Mouse (Mus musculus) limb, embryonic 15.5 days (tissue): Measurements from ENCODE around the gene Caskin1. TPM values are rescaled to one million over a fixed set of nuclear protein-coding genes. Genes with fewer than 3 reads are reported as not detected.

Experiments
- ATAC-seq: fragments of 200-750 bp; cut with Nextera tagmentation; 2 replicates; pipeline ENCODE4 v1.8.0; 2017; ENCODE audit warnings: low read depth, moderate TSS enrichment; ENCODE audit not compliant: insufficient number of reproducible peaks, low FRiP score, low TSS enrichment
- H3K27ac ChIP-seq: fragments of 300-500 bp; sonication (generic); 2 replicates; pipeline ENCODE4 v1.5.1; 2015; ENCODE audit warnings: moderate library complexity, mild to moderate bottlenecking, inconsistent platforms
- H3K27me3 ChIP-seq: fragments of 300-500 bp; sonication (generic); 2 replicates; pipeline ENCODE4 v1.6.1; 2015; ENCODE audit warnings: inconsistent platforms
- H3K36me3 ChIP-seq: fragments of 300-500 bp; sonication (generic); 2 replicates; pipeline ENCODE4 v1.6.1; 2015; ENCODE audit warnings: inconsistent platforms
- H3K4me1 ChIP-seq: fragments of 300-500 bp; sonication (generic); 2 replicates; pipeline ENCODE4 v1.6.1; 2015; ENCODE audit warnings: inconsistent platforms
- H3K4me2 ChIP-seq: fragments of 300-500 bp; sonication (generic); 2 replicates; pipeline ENCODE4 v1.6.1; 2015; ENCODE audit warnings: mild to moderate bottlenecking, inconsistent platforms
- H3K4me3 ChIP-seq: fragments of 300-500 bp; sonication (generic); 2 replicates; pipeline ENCODE4 v1.5.1; 2015; ENCODE audit warnings: mild to moderate bottlenecking, inconsistent platforms
- H3K9ac ChIP-seq: fragments of 300-500 bp; sonication (generic); 2 replicates; pipeline ENCODE4 v1.6.1; 2015; ENCODE audit warnings: inconsistent platforms
- H3K9me3 ChIP-seq: fragments of 300-500 bp; sonication (generic); 2 replicates; pipeline ENCODE4 v1.6.1; 2016; ENCODE audit warnings: inconsistent platforms
- WGBS: fragments of 180-500 bp; shearing (Covaris S2); methylation state at CpG from one replicate; pipeline ENCODE4 v1.1.7; 2015; 5-methylcytosine and 5-hydroxymethylcytosine counted together
- polyA plus RNA-seq: library from polyadenylated mRNA; unstranded; fragments of >200 nt; fragmentation: Nextera tagmentation; extraction: Ambion mirVana; gene quantifications from 2 replicates; pipeline ENCODE4 v1.2.1, GENCODE M21; 2015

The Caskin1 gene
- polyA plus RNA-seq, 1 experiment from 2014 or later, result 3.0 TPM

DNA sequence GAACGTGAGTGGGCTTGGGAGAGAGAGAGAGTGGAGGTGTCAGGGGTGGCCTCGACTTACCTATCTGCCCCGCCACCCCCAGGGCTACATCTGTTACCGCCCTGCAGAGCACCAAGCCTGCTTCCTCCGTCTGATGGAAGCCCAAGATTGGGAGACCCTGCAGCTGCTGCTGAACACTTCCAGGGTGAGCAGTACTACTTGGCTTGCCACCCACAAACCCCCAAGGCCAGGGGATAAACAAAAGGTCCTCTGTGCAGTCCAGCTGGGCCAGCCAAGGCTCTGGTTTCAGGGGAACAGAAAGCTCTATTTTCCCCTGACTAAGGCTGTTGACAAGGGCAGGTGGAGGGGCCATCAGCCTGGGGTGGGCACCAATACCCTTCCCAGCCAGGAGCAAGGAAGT is 13.8 kb upstream of the Caskin1 start:
- H3K4me1 ChIP-seq, result peaks cover 48% of the 10 kb centered on the region
- H3K4me2 ChIP-seq, result no peak overlapping the region
- H3K36me3 ChIP-seq, result peaks cover 42% of the 10 kb centered on the region
- H3K27ac ChIP-seq, result peak overlapping the region; percentile 30; the same call in 1 of the 2 replicates
- no peak for ATAC-seq
- H3K27me3 ChIP-seq, result no peaks in the 10 kb centered on the region
- H3K4me3 ChIP-seq, result no peak overlapping the region
- 80% methylated on average over 5 of the region's 5 CpGs for WGBS
- no peaks in the 10 kb centered on the region for H3K9me3 ChIP-seq
- no peak overlapping the region for H3K9ac ChIP-seq

DNA sequence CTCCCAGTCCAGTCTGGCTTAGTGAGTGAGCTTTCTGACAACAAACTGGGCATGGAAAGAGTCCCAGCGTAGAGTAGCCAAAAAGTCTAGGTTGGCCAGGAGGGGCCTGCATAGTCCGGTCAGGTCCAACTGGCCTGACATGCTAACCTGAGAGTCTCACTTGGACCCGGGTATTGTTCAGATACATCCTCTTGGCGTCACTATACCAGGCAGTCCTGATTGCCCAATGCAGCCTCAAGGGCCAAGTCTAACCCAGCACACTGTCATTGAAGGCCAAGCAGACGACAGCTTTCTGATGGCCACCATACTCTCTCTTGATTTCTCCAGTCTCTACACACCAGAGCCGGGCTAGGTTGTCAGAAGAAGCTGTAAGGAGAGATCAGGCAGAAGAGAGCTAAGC is 12.8 kb upstream of the Caskin1 start:
- no peaks in the 10 kb centered on the region for H3K27me3 ChIP-seq
- no peak overlapping the region for H3K4me3 ChIP-seq
- no peak for ATAC-seq
- WGBS, result 89% methylated on average over 6 of the region's 6 CpGs
- no peak overlapping the region for H3K27ac ChIP-seq
- no peak overlapping the region for H3K9ac ChIP-seq
- H3K4me1 ChIP-seq, result peaks cover 50% of the 10 kb centered on the region
- no peaks in the 10 kb centered on the region for H3K9me3 ChIP-seq
- H3K36me3 ChIP-seq, result peaks cover 42% of the 10 kb centered on the region
- no peak overlapping the region for H3K4me2 ChIP-seq

DNA sequence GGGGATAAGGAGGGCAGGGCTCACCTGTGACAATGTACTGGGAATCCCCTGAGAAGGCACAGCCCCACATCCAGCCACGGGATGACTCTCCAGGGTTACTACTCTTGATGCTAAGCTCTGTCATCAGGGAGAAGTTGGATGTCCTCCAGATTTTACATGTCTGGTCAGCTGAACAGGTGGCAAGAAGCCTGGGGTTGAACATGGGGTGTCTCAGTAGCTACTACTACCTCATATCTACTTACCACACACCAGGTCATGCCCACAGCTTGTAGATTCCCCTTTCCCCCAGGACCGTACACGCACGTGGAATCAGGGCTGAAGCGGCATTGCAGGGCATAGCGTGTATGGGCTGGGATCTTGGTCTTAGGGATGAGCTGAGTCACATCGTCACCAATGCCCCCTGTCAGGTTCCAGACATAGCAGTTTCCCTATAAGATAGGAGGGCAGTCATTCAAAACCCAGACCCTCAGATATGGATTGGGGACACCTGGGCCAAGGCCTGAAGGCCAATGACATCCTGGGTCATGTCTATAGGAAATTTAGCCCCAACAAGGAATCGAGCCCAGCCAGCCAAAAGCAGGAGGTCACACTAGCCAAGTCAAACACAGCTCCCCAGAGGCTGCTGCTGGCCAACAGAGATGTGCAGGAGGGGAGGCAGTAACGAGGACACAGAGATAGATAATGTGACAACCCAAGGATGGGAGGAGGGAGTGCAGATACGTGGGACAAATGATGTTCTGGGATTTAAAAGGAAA is 12.2 kb upstream of the Caskin1 start:
- Histone ChIP-seq H3K9me3 (no peaks in the 10 kb centered on the region), H3K4me2 (no peak overlapping the region), H3K36me3 (peaks cover 42% of the 10 kb centered on the region), H3K4me3 (no peak overlapping the region), H3K27ac (no peak overlapping the region), H3K9ac (no peak overlapping the region), H3K4me1 (peaks cover 44% of the 10 kb centered on the region), H3K27me3 (no peaks in the 10 kb centered on the region)
- ATAC-seq, result no peak
- WGBS, result 91% methylated on average over 10 of the region's 10 CpGs

DNA sequence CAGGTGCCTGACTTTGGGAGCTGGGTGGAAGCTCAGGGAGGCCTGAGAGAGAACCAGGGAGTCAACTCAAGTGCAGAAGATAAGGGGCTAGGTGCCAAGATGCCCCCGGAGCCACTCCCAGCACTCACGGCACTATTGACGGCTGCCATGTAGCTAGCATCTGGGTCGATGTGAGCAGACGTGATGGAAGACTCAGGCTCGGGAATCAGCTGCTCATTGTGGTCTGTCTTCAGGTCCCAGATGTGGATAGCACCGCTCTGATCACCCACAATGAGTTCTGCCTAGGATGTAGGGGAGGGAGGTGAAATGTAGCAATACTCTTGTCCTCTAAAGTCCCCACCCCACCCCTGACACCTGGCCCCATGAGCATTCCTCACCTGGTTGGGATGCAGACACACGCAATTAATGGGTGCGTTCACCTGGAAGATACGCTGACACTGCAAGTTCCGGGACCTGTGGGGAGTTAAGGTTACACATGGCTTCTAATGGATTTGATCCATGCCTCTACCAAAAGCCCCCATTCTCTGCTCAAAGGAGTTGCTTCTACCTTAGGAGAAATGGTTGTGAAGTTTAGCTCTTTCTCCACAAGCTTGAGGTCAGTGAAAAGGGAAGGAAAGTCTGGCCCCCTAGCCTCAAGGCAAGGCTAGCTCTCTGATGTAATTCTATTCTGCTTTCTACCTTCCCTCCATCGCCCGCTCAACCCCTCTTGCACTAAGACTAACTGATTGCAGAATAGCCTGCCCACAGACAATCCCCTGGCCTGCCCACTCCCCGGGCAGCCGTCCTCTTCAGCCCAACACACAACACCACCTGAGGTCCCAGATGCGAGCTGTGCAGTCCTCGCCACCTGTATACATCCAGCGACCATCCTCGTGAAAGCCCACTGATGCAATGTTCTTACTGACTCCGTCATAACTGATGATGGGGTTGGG is 11.1 kb upstream of the Caskin1 start:
- Histone ChIP-seq H3K27me3 (no peaks in the 10 kb centered on the region), H3K4me2 (no peak overlapping the region; the same call in 1 of the 2 replicates)
- WGBS, result 90% methylated on average over 20 of the region's 20 CpGs

DNA sequence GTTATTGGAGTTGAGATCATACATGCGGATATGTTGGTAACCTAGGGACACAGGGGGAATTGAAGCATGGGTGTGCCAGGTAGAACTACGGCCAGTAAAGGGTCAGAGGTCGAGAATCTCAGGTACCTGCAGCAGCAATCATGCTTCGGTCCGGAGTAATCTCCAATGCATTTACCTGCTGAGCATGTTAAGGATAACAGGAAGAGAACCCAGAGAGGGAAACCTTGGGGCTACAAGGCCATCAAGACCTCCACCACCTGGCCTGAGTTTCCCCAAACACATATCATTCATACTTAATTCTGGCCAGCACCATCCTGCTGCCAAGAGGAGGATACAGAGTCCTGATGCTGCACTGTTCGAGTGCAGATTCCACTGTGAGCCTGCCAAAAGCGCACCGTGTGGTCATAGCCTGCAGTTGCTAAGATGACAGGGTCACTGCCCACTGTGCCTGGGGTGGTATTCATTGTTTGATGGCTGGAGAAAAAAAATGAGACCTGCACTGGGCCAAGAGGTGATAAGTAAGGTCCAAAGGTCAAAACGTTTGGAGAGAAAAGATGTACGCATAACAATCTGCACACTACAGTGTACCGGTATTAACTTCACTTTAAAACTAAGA is 10.3 kb upstream of the Caskin1 start:
- Histone ChIP-seq H3K36me3 (peaks cover 42% of the 10 kb centered on the region), H3K27ac (peak overlapping the region; percentile 95; the same call in 1 of the 2 replicates), H3K27me3 (no peaks in the 10 kb centered on the region), H3K4me3 (peak overlapping the region; percentile 87), H3K9me3 (no peaks in the 10 kb centered on the region), H3K4me2 (peak overlapping the region; percentile 57), H3K9ac (peak overlapping the region; percentile 75), H3K4me1 (peaks cover 25% of the 10 kb centered on the region)
- no peak for ATAC-seq
- 49% methylated on average over 11 of the region's 11 CpGs for WGBS

More for the DNA sequence above, 11.1 kb upstream of the Caskin1 start:
- H3K36me3 ChIP-seq, result peaks cover 42% of the 10 kb centered on the region
- H3K9me3 ChIP-seq, result no peaks in the 10 kb centered on the region
- no peak overlapping the region for H3K27ac ChIP-seq
- peaks cover 33% of the 10 kb centered on the region for H3K4me1 ChIP-seq
- 0 out of 2 replicates have a peak overlapping the region, but pooled peaks have one; percentile 87 for H3K4me3 ChIP-seq
- no peak for ATAC-seq
- H3K9ac ChIP-seq, result no peak overlapping the region

DNA sequence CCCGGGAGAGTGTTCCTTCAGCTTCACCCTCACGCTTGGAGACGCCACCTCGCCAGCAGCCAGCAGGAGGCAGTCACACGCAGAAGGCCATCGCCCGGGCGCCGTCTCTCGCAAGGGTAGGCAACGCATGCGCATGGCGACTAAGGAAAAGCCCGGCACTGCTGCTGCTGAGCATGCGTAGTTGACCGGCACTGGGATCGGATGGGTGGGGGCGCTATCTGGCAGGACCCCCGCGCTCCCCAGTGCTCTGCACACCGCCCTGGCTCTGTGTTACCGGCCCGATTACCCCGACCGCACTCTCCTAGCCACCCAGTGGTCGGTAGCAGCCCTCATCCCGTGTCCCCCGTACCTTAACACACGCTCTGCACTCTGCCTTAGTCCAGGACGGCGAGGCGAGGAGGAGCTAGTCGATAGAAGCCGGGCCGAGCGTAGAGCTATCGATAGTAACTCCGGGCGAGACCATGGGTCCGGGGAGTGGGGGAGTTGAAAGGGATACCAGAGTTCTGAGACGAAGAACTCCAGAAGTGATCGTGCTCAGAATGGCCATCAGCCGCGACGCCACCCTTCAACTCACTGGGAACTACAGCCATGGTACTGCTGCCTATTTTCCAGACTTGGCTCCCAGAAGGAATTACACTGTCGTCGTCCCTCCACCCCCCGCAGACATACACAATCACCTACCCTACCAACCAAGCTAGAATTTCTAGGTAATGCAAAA is 9.6 kb upstream of the Caskin1 start, which contains the start of gene Mlst8:
Mlst8 (minus strand) TSS at position 416 of the 718 bp plus-strand sequence.
- no peaks in the 10 kb centered on the region for H3K9me3 ChIP-seq
- no peaks in the 10 kb centered on the region for H3K27me3 ChIP-seq
- under 1% methylated on average over 48 of the region's 48 CpGs for WGBS
- peaks cover 38% of the 10 kb centered on the region for H3K36me3 ChIP-seq
- H3K4me1 ChIP-seq, result peaks cover 18% of the 10 kb centered on the region
- H3K4me2 ChIP-seq, result peak within 1 kb of the TSS; percentile 57
- H3K9ac ChIP-seq, result peak within 1 kb of the TSS; percentile 75
- peak within 1 kb of the TSS; percentile 95 for H3K27ac ChIP-seq
- H3K4me3 ChIP-seq, result peak within 1 kb of the TSS; percentile 87
- ATAC-seq, result peak; percentile 88

DNA sequence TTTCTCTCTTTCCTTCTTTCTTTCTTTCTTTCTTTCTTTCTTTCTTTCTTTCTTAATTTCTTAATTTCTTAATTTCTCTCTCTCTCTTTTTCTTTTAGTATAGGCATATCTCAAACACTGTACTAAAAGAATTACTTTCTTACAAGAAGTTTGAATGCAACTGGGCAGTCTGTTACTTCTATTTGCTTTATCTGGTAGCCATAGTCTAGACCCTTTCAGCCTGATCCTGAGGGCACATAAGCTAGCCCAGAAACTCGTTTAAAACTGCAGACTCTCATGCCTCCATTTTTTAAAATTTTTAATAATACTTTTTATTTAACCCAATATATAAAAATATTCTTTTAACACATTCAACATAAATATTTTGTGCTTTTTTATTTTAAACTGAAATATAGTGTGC is 9.0 kb upstream of the Caskin1 start:
- H3K9ac ChIP-seq, result no peak overlapping the region
- no peak for ATAC-seq
- H3K27ac ChIP-seq, result no peak overlapping the region
- 28% methylated on average over 1 of the region's 1 CpGs for WGBS
- peaks cover 12% of the 10 kb centered on the region for H3K4me1 ChIP-seq
- peak overlapping the region; percentile 87 for H3K4me3 ChIP-seq
- no peak overlapping the region for H3K4me2 ChIP-seq
- H3K27me3 ChIP-seq, result no peaks in the 10 kb centered on the region
- peaks cover 32% of the 10 kb centered on the region for H3K36me3 ChIP-seq
- no peaks in the 10 kb centered on the region for H3K9me3 ChIP-seq

DNA sequence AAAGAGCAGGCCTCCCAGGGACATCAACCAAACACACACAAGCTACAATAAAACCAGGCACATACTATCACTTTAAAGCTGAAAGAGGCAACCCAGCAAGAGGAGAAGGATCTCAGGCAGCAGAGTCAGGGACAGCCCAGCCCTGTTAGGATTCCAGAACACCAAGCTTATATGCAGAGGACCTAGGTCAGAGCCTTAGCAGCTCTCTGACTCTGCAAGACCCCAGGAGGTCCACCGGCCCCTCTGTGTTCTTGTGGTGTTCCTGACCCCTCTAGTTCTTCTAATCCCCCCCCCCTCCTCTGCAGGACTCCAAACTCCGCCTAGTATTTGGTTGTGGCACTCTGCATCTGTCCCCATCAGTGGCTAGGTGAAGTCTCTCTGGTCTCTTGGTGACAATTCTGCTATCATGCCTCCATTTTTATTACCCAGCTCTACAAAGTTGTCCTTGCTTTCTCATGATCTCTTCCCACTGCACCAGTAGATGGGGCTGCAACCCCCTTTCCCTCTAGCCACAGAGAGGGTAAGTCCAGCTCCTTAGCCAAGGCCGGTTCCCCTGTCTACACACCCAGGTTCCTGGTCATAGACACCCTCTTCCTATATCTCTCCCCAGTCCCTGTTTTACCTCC is 8.1 kb upstream of the Caskin1 start:
- Histone ChIP-seq H3K4me1 (peaks cover 14% of the 10 kb centered on the region), H3K9me3 (no peaks in the 10 kb centered on the region), H3K4me3 (no peak overlapping the region), H3K4me2 (no peak overlapping the region), H3K27ac (no peak overlapping the region), H3K9ac (no peak overlapping the region), H3K36me3 (peaks cover 23% of the 10 kb centered on the region), H3K27me3 (no peaks in the 10 kb centered on the region)
- ATAC-seq, result no peak
- WGBS, result 46% methylated on average over 3 of the region's 3 CpGs

DNA sequence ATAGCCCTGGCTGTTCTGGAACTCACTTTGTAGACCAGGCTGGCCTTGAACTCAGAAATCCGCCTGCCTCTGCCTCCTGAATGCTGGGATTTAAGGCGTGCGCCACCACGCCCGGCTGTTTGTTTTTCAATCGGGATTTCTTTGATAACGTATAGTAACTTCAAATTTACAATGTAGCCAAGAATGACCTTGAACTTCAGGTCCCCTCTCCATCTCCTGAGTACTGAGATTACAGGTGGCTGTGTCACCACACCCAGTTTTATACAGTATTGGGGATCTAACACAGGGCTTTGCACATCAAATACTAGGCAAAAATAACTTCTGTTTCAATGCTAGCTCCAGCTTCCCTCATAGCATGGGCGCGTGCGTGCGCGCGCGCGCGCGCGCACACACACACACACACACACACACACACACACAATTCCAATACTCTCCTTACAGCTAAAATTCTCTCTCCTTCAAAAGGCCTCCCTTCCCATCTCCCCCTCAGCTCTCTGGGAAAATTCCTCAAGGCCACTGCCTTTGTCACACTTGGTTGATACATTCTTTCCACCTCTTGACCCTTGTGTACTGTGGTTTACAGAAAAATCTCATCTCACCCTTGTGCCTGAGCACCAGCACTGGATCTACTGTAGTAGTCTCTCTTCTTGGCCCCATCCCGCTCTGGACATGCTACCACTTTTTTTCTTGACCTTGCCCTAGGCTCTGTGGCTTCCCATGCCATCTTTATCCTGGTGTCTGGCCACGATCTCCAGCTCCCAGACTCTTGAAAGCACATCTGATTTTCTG is 7.2 kb upstream of the Caskin1 start:
- H3K36me3 ChIP-seq, result peaks cover 14% of the 10 kb centered on the region
- no peak overlapping the region for H3K4me3 ChIP-seq
- 96% methylated on average over 20 of the region's 20 CpGs for WGBS
- H3K27me3 ChIP-seq, result no peaks in the 10 kb centered on the region
- no peaks in the 10 kb centered on the region for H3K9me3 ChIP-seq
- ATAC-seq, result no peak
- H3K27ac ChIP-seq, result no peak overlapping the region
- H3K4me2 ChIP-seq, result no peak overlapping the region
- H3K9ac ChIP-seq, result no peak overlapping the region
- peaks cover 18% of the 10 kb centered on the region for H3K4me1 ChIP-seq

DNA sequence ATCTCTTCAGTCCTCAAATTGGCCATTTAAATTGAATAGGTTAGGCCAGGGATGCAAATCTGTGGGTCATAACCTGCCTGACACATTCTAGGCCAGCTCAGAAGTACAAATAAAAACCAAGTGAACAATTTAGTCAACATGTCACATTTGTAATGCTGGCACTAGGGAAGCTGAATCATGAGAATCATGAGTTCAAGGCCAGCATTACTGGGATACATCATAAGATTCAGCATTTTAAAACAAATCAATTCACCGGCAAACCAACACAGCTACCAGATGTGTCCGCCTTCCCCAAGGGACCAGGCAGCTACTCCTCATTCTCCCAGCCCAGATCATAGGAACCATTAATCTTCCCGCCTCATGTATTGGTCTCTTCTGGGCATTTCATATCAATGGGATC is 4.9 kb upstream of the Caskin1 start:
- H3K4me3 ChIP-seq, result no peak overlapping the region
- WGBS, result 90% methylated on average over 3 of the region's 3 CpGs
- H3K4me2 ChIP-seq, result no peak overlapping the region
- H3K36me3 ChIP-seq, result no peaks in the 10 kb centered on the region
- peaks cover 9% of the 10 kb centered on the region for H3K27me3 ChIP-seq
- peaks cover 17% of the 10 kb centered on the region; the same call in 1 of the 2 replicates for H3K4me1 ChIP-seq
- ATAC-seq, result no peak
- H3K9ac ChIP-seq, result no peak overlapping the region
- no peaks in the 10 kb centered on the region for H3K9me3 ChIP-seq
- no peak overlapping the region for H3K27ac ChIP-seq
